Mouse (Mus musculus): ENCODE data around the gene Prdm2.

GRCm38 (mm10) chr4:143121174-143121573 lies 91.6 kb downstream of the Prdm2 start:
- TF ChIP-seq POLR2A (IDR thresholded peaks at IDR 0.05; ENCODE audit: insufficient read depth, low read depth, low read length) (no peak), CTCF (IDR thresholded peaks at IDR 0.05) (no peak)
